Mouse (Mus musculus): ENCODE data around the gene Zfp784.

Zfp784 gene

DNA sequence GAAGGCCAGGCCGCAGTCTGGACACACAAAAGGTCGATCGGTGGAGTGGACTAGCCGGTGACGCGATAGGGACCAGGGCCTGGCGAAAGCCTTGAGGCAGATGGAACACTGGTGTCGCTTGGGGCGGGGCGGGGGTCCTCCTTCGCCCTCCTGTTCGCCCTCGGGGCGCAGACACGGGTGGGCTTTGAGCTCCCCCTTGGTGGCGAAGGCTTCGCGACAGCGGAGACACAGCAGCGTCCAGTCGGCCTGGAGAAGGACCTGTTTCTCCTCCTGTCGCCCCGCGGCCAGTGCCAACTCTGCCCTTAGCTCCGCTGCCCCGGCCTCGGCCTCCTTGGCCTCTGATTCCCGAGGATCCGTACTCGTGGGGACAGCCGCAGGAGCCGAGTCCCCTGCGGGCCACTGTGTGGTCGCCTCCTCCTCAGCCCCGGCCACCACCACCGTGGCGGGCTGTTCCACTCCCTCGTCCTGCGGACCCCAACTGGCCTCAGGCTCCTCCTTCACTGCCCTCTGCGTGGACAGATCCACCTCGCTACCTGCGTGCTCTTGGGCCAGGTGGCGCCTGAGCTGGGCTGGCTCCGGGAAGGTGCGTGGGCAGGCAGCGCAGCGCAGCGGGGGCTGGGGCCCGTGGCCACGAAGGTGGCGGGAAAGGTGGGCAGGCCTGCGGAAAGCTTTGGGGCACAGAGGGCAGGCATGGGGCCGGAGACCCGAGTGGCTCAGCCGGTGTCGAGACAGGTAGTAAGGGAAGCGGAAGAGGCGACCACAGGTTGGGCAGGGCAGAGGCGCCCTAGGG is 44.1 kb downstream of the Zfp784 start:
- no peak for DNase-seq (ENCODE audit: low read depth in 1 of 2, low spot score in 2 of 2)

DNA sequence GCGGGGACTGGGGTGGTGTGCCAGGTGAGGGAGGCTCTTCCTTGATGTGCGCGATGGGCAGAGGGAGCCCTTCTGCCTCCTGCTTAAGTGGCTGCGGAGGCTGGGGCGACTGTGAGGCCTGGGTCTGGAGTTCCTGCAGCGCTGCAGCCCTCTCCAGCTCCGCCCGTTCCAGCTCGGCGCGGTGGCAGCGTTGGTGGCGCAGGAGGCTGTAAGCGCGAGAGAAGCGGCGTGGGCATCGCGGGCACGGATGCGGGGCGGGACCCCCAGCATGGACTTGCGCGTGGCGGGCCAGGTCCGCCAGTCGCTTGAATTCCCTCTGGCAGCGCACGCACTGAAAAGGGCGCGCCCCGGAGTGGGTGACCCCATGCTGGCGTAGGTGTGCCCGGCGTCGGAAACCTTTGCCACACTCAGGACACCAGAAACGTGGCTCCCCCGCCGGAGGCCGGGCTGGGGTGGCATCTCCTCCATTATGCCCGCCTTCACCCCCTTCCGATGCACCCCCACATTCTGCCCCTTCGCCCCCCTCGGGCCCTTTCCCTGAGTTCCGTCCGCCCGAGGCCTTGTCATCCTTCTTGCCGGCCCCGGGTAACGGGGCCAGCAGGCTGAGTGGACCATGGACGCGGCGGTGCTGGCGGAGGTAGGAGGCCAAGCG is 44.8 kb downstream of the Zfp784 start:
- DNase-seq (ENCODE audit: low read depth in 1 of 2, low spot score in 2 of 2), result no peak

DNA sequence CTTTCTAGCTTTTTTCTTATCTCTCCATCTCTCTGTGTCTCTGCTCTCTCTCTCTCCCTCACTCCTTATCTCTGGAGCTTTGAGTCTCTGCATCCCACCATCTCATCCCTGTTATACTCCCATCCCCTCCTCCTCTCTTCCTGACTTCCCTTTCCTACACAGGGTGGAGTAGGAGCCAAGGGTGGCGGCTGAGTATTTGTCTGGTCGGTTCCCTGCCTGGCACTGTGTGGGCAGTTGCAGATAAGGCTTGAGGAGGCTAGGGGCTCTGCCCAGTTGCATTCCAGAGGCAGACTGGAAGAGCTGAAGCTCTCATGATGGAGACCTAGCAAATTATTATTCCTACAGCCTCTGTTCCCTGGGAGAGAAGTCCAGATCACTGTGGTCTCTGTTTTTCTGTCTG is 50.0 kb downstream of the Zfp784 start:
- DNase-seq (ENCODE audit: low read depth in 1 of 2, low spot score in 2 of 2), result no peak

All from monocyte, adult 2 months (primary cell).